Mouse (Mus musculus): ENCODE results near the gene Cbx1. TPM values are rescaled to one million over a fixed set of nuclear protein-coding genes. Genes with fewer than 3 reads are reported as not detected.

Gene Cbx1
- polyA plus RNA-seq (2012; rRNA removed) = 33.3 and 47.5 TPM in 2 replicates

GRCm38 (mm10) chr11:96788871-96789795 lies at the start of gene Cbx1:
Cbx1 (plus strand) TSS chr11:96789127.

GRCm38 (mm10) chr11:96776968-96777962 lies 11.7 kb upstream of the Cbx1 start, which contains the start of gene Snx11:
Snx11 (minus strand) TSS chr11:96777559.

GRCm38 (mm10) chr11:96829813-96830538 lies 41.0 kb downstream of the Cbx1 start, which contains the start of gene Nfe2l1:
Nfe2l1 (minus strand) TSS chr11:96829968.

GRCm38 (mm10) chr11:96849681-96850467 lies 60.9 kb downstream of the Cbx1 start, which contains the start of gene Copz2:
Copz2 (plus strand) TSS chr11:96849870.

Other genes starting within 250 kb of the Cbx1 start
- gene Snx11, start 11.6 kb upstream of the Cbx1 start, polyA plus RNA-seq (2012; rRNA removed) = 18.7 and 19.7 TPM in 2 replicates
- gene Nfe2l1, start 40.8 kb downstream of the Cbx1 start, polyA plus RNA-seq (2012; rRNA removed) = 227 and 361 TPM in 2 replicates
- gene Copz2, start 60.7 kb downstream of the Cbx1 start, polyA plus RNA-seq (2012; rRNA removed) = 41.8 and 93.3 TPM in 2 replicates
- gene Cdk5rap3, start 127.4 kb downstream of the Cbx1 start, polyA plus RNA-seq (2012; rRNA removed) = 60.2 and 65.7 TPM in 2 replicates
- 10.8 and 20.4 TPM in 2 replicates for gene Prr15l, start 139.0 kb downstream of the Cbx1 start, polyA plus RNA-seq (2012; rRNA removed)
- 55.7 and 83.0 TPM in 2 replicates for gene Pnpo, start 154.9 kb downstream of the Cbx1 start, polyA plus RNA-seq (2012; rRNA removed)
- 13.0 and 18.2 TPM in 2 replicates for gene Sp2, start 193.8 kb downstream of the Cbx1 start, polyA plus RNA-seq (2012; rRNA removed)
- gene Sp6, start 224.3 kb downstream of the Cbx1 start, polyA plus RNA-seq (2012; rRNA removed) = 0.41 and 0.48 TPM in 2 replicates
- 47.9 and 54.8 TPM in 2 replicates for gene Scrn2, start 240.8 kb downstream of the Cbx1 start, polyA plus RNA-seq (2012; rRNA removed)